In genomic region chrX:151168438-151169131, GRCm38 (mm10) we compare ENCODE assay signal across 8 mouse cellular contexts. TPM values are rescaled to one million over a fixed set of nuclear protein-coding genes. Genes with fewer than 3 reads are reported as not detected.
A peak's percentile ranks its signal among the peaks of the same experiment; 100 is the strongest.
DNase-seq lines count a peak whose midpoint lies in the region; ATAC-seq and TF ChIP-seq lines count a peak whose summit lies in the region.

No protein-coding gene starts in this region.

- peak overlapping the region; percentile 51 for H3K9ac ChIP-seq in midbrain, embryonic 11.5 days (ENCODE audit: low read length)
- 0 out of 2 replicates have a peak overlapping the region, but pooled peaks have one; percentile 9 for H3K9ac ChIP-seq in stomach, embryonic 15.5 days

- H3K27ac ChIP-seq in gastrocnemius, adult 2 months, result no peak overlapping the region
- H3K27ac ChIP-seq in midbrain, embryonic 11.5 days (ENCODE audit: low read depth, low read length), result peak overlapping the region; percentile 68
- H3K27ac ChIP-seq in stomach, embryonic 15.5 days, result peak overlapping the region; percentile 75

- TF ChIP-seq CTCF in gastrocnemius, adult 2 months (IDR thresholded peaks at IDR 0.05), result no peak

- DNase-seq in ZHBTc4 (ENCODE audit: low read depth, low spot score), result peak; percentile 82
- peak; percentile 23 to 65 for DNase-seq in cerebellum, postnatal 4 days (ENCODE audit: low spot score in 2 of 2)
- DNase-seq in gastrocnemius, adult 2 months, result peak; percentile 33
- DNase-seq in induced T-regulatory cell, adult 2 months (ENCODE audit: low read depth), result peak; percentile 2
- peak; percentile 14 to 52 for DNase-seq in left cerebral cortex, adult 9 months (ENCODE audit: low spot score in 2 of 2)
- peak; percentile 95 for DNase-seq in midbrain, embryonic 11.5 days (ENCODE audit: low spot score, missing footprints)

- H3K4me3 ChIP-seq in gastrocnemius, adult 2 months, result peak overlapping the region; percentile 74
- peak overlapping the region; percentile 44 for H3K4me3 ChIP-seq in midbrain, embryonic 11.5 days (ENCODE audit: low read depth, low read length)
- H3K4me3 ChIP-seq in stomach, embryonic 15.5 days (replicated peaks), result peak overlapping the region; percentile 49

- peak; percentile 78 for ATAC-seq in midbrain, embryonic 11.5 days (ENCODE audit: low FRiP score)
- ATAC-seq in stomach, embryonic 15.5 days (ENCODE audit: insufficient read depth, low FRiP score, low read depth), result peak; percentile 66
- no peak for ATAC-seq in erythroid progenitor cell, adult 5-6 weeks (replicated peaks; ENCODE audit: low FRiP score, poor library complexity, severe bottlenecking)

- 19% methylated on average over 25 of the region's 25 CpGs for WGBS in midbrain, embryonic 11.5 days
- 16% methylated on average over 22 of the region's 25 CpGs for WGBS in stomach, embryonic 15.5 days

- no peaks in the 10 kb centered on the region for H3K4me1 ChIP-seq in midbrain, embryonic 11.5 days (ENCODE audit: control insufficient read depth, insufficient read depth, low read length)
- no peaks in the 10 kb centered on the region for H3K4me1 ChIP-seq in stomach, embryonic 15.5 days

- peak overlapping the region; percentile 48 for H3K4me2 ChIP-seq in midbrain, embryonic 11.5 days
- peak overlapping the region; percentile 58 for H3K4me2 ChIP-seq in stomach, embryonic 15.5 days

- no peaks in the 10 kb centered on the region for H3K27me3 ChIP-seq in midbrain, embryonic 11.5 days (ENCODE audit: control insufficient read depth, insufficient read depth, low read length)
- no peaks in the 10 kb centered on the region for H3K27me3 ChIP-seq in stomach, embryonic 15.5 days (replicated peaks)

- H3K9me3 ChIP-seq in midbrain, embryonic 11.5 days (ENCODE audit: control insufficient read depth, low read length), result no peaks in the 10 kb centered on the region
- H3K9me3 ChIP-seq in stomach, embryonic 15.5 days, result no peaks in the 10 kb centered on the region

- intact Hi-C loops in gastrocnemius, adult 2 months (cut with DNase I), result no loop called here

- no peaks in the 10 kb centered on the region for H3K36me3 ChIP-seq in midbrain, embryonic 11.5 days (ENCODE audit: control insufficient read depth, insufficient read depth, low read length)
- no peaks in the 10 kb centered on the region for H3K36me3 ChIP-seq in stomach, embryonic 15.5 days

RNA-seq across cellular contexts. Expression of gene Wnk3, which starts 29.3 kb away (rescaled TPM):
- 1 to 10 TPM in 1 of 2 experiments, under 1 TPM in 1; 0.99 to 1.3 TPM for total RNA-seq in gastrocnemius, adult 2 months (2021)
- polyA plus RNA-seq in midbrain, embryonic 11.5 days (2014; fragmentation: Nextera tagmentation; extraction: Ambion mirVana), result 12.6 and 15.8 TPM in 2 replicates
- polyA plus RNA-seq in stomach, embryonic 15.5 days (2015; fragmentation: Nextera tagmentation; extraction: Ambion mirVana), result 1.3 and 1.6 TPM in 2 replicates
- total RNA-seq in erythroid progenitor cell, adult 5-6 weeks (2015; ENCODE audit: low replicate concordance), result not detected in 2 replicates
- total RNA-seq in erythroid progenitor cell, adult 5-6 weeks (2017; ENCODE audit: low replicate concordance), result not detected in 2 replicates

Comparison
In these comparisons a context has a peak if more than half of its experiments do, and no peak if none do; other contexts are left out.
1. DNase-seq: peak in every context shown above with its lines; median percentile 95 in midbrain, embryonic 11.5 days; 82 in ZHBTc4; 44 in cerebellum, postnatal 4 days; 33 in gastrocnemius, adult 2 months; 33 in left cerebral cortex, adult 9 months; 2 in induced T-regulatory cell, adult 2 months.